Mouse (Mus musculus) kidney, postnatal 4 days (tissue): Measurements from ENCODE around the gene Gm43638.
"Not testable (repeated sequence)": the region's sequence is repeated elsewhere in the genome, so short reads cannot be mapped to it uniquely, and the experiment has no call there.

Source experiments
- DNase-seq, 2 experiments: peaks; one replicate each; pipeline ENCODE4 v3.0.0; 2021; ENCODE audit warnings: mixed read lengths in 2 of 2

The Gm43638 gene

DNA sequence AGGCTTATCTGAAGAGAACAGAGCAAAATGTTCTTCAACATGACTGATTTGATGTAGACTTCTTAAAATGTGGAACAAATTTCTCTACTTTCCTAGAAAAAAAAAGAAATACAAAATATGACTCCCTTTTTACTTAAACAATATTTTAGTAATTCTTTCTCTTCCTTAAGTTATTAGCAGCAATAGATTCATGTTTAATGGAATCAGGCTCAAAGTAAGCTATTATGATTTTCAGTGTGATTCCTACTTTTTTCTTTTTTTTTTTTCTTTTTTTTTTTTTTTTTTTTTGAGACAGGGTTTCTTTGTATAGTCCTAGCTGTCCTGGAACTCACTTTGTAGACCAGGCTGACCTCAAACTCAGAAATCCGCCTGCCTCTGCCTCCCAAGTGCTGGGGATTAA lies at the start of gene Gm43638:
Gene Gm43638, minus strand, starts transcription at position 101 of the 400 bp plus-strand sequence.
- DNase-seq: not testable (repeated sequence)

GRCm38 (mm10) chr5:87535994-87536644 lies 49.5 kb upstream of the Gm43638 start:
- DNase-seq: peak; percentile 47 to 70

DNA sequence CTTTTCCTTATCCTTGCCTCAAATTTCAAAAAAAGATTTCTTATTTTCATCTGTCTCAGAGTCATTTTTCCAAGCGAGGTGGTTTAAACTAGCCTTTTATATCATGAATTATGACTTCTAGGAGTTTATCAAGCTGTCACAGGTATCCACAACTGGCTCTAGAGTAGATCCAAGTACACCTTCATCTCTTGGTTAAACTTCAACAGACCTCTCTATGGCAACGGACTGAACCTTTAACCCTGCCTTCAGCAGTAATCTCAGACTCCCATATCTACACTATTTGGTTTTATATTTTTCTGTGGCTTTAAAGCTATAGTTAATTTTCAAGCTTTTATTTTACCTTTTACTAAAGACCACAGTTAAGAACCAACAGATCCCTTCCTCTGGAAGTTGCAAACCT lies 45.7 kb upstream of the Gm43638 start:
- no peak for DNase-seq

- not testable (repeated sequence) for DNase-seq
Measured at GRCm38 (mm10) chr5:87523561-87523960, 37.0 kb upstream of the Gm43638 start.

DNA sequence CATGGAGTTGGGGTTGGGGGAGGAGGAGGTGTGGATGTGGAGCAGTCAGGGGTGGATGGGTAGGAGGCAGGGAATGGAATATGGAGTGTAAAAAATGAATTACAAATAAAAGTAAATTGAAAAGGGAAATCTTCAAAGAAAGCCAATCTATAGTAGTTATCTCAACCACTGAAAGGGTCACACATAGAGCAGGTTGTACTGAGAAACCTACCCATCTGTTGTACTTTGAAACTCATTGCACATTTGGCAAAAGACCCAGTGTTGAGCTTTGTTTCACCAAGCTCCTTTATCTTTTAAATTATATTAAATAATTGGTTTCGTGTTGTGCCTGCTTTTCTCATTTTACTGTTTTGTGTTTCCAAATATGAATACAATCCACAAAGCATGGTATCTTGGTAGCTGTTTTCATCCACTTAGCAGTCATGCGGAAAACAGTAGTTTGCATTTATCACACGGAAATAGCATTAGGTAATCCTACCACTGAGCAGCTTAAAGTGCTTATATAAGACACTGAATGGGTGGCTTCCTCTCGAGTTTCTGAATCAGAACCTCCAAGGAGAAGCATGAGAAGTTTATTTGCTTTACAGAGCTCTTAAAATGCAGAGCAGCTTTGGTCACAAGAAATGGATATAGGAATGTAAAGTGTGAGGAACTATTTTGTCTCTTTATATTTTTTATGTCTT lies 19.3 kb upstream of the Gm43638 start:
- DNase-seq: no peak

DNA sequence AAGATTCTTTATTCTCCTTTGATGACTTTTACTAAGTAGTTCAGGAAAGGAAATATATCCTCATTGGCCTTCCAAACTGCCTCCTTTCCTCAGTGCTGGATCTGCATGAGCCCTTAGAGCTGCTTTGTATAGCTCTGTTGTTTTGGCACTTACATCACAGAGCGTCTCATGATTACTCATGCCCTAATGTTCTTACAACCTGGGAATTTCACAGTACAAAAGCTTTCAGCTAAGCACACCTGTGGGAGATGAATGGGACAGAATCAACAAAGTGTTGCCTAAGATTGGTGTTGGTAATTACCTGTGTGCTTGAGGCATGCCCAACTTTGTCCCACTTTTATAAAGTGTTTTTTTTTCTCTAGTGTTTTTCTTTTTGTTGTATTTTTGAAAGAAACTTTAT lies 16.1 kb upstream of the Gm43638 start:
- no peak for DNase-seq

- no peak for DNase-seq
Measured at GRCm38 (mm10) chr5:87499341-87499740, 12.7 kb upstream of the Gm43638 start.

DNA sequence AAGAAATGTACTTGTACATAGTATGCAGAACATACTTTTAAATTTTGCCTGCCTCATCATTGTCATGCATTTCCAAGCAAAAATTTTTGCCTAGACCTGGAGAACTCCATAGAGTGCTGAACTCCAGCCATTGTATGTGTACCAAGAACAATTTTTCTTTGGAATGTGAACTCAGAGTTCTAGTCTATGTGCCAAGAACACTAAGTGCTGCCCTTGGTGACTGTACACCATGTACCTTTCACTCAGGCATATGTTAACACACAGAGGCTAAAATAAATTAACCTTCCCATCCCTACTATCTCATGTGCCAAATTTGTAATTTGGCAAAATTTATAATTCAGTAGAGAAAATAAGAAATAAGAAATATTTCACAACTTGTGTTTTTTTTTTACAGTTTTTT lies 12.3 kb upstream of the Gm43638 start:
- no peak for DNase-seq

GRCm38 (mm10) chr5:87490771-87491170 lies 4.2 kb upstream of the Gm43638 start, which contains the start of gene Ugt2a1:
Gene Ugt2a1, minus strand, starts transcription at chr5:87490871.
- DNase-seq: no peak

DNA sequence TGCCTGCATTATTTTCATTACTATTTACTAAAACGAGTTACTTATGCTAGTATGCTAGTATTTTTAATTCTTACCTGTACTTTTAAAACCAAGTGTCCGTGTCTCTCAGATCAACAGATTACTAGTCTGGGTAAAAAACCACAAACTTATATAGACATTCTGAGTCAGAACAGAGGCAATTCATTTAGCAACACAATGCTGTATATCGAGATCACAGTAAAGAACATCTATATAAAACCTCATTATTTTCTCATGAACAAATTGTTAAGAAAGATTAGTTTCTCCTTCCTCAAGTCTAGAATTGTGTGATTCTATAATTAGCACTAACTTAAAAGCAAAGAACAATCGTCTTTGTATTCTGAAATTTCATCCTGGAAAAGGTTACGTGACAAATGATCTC lies 4.4 kb downstream of the Gm43638 start, which contains the start of gene Ugt2a2:
Gene Ugt2a2, minus strand, starts transcription at position 101 of the 400 bp plus-strand sequence.
- DNase-seq: no peak

DNA sequence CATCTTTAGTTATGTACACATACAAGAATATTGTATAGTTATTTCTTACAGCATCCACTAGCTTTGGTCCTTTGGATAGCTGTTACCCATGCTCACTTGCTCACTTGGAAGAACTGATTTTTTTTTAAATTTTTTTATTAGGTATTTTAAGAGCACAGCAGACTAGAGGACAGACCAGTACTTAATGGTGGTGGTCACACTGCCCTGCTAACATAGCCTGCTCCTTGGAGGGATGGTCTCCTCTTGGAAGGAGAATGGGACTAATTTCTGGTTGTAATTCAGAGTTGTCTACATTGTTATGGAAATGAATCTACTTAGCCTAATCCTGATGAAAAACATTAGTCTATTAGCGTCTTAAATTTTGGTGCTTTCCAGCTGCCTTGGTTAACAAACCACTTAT lies 27.8 kb downstream of the Gm43638 start:
- DNase-seq: no peak

- DNase-seq: no peak
Measured at GRCm38 (mm10) chr5:87457701-87458100, 28.9 kb downstream of the Gm43638 start.

- DNase-seq: no peak
Measured at GRCm38 (mm10) chr5:87456216-87456850, 30.3 kb downstream of the Gm43638 start.

GRCm38 (mm10) chr5:87455519-87455918 lies 31.1 kb downstream of the Gm43638 start:
- DNase-seq: no peak

DNA sequence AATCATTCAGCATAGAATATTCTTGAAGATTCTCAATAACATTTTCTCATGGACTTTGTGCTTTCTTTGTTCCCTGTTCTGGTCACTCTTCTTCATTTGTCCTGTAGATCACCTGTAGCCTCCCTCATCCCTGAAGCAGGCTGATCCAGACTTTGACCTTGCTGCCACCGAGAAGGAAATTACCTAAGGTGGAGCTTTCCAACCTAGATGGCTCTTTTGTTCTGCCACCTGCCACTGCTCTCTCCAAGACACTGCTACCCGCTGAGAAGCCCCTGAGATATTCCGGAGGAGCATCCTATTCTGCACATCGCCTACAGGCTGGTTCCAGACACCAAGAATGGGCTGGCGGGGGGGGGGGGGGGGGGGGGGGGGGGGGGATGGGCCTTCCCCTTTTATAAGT lies 34.1 kb downstream of the Gm43638 start:
- DNase-seq: not testable (repeated sequence)

DNA sequence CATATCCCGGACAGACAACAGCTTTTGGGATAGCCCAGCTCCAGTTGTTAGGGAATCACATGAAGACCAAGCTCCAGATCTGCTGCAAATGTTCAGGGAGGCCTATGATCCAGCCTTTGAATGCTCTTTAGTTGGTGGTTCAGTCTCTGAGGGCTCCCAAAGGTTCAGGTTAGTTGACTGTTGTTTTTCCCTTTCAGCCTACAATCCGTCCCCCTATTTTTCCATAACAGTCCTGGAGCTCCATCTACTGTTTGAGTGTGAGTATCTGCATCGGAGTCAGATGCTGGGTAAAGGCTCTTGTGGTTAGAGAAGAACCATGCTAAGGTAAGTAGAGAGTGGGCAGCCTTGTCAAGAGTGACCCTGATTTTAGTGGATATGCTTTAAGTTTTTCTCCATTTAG lies 50.3 kb downstream of the Gm43638 start:
- peak in 1 of 2 experiments; percentile 3 for DNase-seq

GRCm38 (mm10) chr5:87425676-87426075 lies 60.9 kb downstream of the Gm43638 start:
- DNase-seq: no peak

DNA sequence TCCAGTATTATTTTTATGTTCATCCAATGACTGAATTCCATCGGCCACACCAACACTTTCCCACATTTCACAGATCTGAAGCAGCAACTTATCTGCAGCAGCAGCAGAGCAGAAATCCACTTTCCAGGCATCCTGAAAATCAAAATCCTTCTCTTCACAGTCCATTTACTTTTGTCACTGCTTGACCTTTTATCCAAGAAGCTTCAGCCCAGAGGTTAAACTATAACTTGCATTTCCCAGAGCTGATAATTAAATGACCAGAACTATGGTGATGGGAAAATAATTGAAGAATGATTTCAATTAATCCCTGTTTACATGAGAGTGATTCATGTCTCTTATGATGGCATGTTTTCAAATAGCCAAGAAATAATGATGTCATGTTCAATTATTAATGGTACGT lies 62.6 kb downstream of the Gm43638 start, which contains the start of gene Ugt2b38:
Gene Ugt2b38, minus strand, starts transcription at position 163 of the 400 bp plus-strand sequence.
- not testable (repeated sequence) for DNase-seq
